Mouse (Mus musculus): Measurements from ENCODE around the gene Aff3.

The Aff3 gene

DNA sequence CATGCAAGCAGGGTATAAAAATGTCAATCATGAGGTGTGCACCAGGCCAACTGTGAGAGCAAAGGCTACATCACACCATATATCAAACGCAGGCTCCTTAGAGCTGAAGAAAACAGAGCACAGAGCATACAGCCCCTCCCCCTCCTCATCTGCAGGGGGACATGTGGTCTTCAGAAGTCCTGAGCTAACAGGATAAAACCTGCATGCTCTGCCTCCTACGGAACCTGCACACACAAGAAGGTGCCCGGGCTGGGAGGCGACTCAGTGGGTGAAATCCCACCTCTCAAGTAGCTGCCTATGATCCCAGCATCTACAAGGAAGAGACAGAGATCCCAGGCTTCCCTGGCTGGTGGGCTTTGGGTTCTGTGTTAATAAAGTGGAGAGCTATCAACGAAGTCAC, 70.0 kb downstream of the Aff3 start:
- no peak for DNase-seq

DNA sequence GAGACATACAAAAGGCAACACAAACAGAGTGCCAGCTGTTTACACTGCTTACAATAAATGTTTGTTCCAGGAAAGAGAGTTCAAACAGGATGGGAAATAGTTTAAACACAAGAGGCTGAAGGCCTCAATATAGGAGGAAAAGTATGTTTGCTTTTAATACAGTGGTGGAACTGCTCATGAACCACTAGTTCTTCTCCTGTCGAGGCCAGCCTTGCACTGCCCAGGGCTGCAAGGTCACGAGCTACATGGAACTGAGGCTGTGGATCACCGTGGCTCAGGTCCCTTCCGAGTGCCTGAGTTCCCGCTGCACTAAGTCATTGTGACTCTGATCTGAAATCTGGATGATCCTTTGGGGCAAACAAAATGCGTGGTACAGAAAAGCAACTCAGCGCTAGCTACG, 73.6 kb downstream of the Aff3 start:
- no peak for DNase-seq

DNA sequence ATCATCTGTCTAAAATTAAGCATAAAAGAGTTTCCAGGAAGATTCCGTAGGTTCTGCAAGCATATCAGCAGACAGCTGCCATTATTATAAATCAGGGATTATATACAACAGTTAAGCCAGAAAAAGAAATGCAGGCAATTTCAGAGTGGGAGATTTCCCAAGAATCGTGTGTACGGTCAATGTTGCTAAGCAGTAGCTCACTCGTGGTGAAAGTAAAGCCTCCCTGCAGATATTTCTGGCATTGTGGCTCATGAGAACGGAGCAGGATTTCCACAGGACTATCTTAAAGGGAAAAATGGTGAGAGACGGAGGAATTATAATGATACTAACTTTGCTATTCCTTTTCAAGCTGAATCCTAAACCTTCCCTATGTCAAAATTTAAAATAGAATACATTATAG, 76.0 kb downstream of the Aff3 start:
- no peak for DNase-seq

GRCm38 (mm10) chr1:38582328-38582727, 82.4 kb downstream of the Aff3 start:
- no peak for DNase-seq

- DNase-seq = no peak
These were observed 84.2 kb downstream of the Aff3 start for GRCm38 (mm10) chr1:38580572-38580971.

GRCm38 (mm10) chr1:38578339-38578738, 86.4 kb downstream of the Aff3 start:
- no peak for DNase-seq

DNA sequence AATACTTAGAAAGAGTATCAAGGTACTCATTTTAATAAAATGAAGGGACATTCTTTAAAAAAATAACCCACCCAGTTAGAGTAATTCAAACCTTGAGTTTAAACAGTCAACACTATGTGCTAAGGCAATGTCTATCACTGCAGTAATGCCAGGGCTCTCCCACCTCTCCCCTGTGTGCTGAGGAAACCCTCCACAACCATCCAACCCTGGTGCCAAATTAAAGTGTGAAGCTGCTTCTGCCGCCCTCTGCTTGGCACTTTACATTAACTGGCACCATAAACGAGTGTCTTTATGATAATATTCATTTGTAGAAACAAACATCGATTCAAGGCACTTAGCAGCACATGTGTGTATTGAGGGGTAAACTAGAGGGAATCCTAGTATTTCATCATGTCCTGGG, 97.0 kb downstream of the Aff3 start:
- DNase-seq = no peak

DNA sequence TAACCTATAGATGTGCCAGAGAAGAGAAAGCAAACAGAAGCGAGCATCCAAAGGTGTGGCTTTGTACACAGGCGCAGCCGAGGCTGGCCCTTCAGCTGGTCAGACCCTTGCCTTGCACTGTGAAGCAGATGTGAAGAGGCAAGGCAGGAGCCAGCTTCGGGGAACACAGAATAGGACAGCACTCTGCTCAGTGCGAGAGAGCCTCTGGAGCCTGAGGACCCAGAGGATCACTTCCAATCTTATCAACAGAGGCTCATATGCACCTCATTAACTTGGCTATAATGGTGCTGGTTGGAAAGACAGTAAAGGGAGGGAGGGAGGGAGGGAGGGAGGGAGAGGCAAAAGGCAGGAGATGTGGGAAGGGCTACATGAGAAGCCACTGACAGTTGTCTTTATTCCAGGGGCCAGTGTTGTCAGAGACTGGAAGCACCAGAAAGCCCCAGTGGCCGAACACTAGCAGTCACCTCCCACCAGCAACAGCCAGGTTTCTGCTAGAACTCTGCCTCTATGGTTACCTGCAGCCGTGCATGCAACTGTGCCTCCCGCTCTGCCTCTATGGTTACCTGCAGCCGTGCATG, 98.6 kb downstream of the Aff3 start:
- DNase-seq = no peak

- no peak for DNase-seq
These were observed 99.4 kb downstream of the Aff3 start for GRCm38 (mm10) chr1:38565295-38565777.

DNA sequence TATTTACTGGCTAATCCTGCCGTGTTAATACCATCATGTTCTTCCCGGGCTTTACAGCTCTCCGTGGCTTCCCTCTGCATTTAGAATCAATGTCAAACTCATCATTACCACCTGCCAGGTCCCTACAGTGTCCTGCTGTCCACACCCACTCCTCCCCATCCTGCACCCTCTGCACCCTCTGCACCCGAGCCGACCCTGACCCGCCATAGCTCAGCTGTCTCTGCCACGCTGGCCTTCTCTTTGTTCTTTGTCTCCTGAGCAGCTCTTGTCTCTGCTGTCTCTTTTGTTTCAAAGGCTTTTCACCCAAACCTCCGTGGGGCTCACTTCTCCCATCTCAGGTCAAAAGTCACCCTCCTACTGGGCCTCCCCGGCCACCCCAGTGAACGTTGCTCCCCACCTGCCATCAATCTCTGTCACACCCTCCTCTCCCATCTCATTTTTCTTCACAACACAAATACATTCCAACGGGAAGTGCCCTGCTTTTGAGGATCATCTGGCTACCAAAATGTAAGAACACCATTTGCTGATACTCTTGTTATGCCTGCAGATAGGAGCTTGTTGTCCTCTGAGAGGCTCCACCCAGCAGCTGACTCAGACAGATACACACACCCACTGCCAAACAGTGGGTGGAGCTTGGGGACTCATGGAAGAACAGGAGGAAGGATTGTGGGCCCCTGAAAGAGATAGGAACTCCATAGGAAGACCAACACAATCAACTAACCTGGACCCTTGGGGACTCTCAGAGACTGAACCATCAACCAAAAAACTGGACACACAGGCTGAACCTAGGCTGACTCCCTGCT, 102.2 kb downstream of the Aff3 start:
- no peak for DNase-seq

- DNase-seq = no peak
These were observed 103.4 kb downstream of the Aff3 start for GRCm38 (mm10) chr1:38561331-38561730.

GRCm38 (mm10) chr1:38560666-38561065, 104.1 kb downstream of the Aff3 start:
- no peak for DNase-seq

DNA sequence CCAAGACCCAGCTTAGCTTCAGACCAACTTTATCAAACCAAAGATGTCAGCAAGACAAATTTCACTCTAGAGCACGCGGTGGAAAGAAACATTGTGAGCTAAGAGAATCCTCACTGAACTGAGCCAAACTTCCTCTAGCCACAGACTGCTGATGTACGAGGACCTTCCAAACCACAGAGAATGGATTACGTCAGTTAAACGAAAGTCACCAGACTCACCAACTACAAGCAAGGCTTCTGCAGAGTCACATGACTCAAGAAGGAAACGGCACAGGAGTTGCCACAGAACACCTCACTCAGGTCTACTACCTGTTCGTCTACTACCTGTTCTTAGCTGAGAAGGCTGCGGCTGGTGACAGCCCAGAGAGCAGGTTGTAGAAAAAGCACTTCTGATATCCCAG, 107.1 kb downstream of the Aff3 start:
- DNase-seq = no peak

GRCm38 (mm10) chr1:38554546-38554945, 110.2 kb downstream of the Aff3 start:
- no peak for DNase-seq

- no peak for DNase-seq
These were observed 111.7 kb downstream of the Aff3 start for GRCm38 (mm10) chr1:38553090-38553489.

DNA sequence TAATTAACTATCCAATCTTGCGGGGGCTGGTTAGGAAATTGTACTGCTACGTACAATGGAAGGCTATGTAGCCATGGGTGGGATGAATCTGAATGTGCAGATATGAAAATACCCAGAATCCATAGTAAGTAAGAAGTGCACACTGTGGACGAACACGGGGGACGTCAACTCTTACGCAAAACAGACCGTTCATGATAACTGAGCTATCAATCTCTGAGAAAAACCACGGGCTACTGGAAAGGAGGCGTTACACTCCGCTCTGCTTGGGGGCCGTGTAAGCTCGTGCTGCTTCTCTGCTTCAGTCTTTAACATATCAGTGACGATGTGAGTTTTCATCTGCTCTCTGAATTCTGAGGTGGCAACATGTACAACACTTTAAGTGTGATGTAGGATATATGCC, 114.2 kb downstream of the Aff3 start:
- DNase-seq = no peak

GRCm38 (mm10) chr1:38548671-38549661, 115.8 kb downstream of the Aff3 start:
- no peak for DNase-seq

DNA sequence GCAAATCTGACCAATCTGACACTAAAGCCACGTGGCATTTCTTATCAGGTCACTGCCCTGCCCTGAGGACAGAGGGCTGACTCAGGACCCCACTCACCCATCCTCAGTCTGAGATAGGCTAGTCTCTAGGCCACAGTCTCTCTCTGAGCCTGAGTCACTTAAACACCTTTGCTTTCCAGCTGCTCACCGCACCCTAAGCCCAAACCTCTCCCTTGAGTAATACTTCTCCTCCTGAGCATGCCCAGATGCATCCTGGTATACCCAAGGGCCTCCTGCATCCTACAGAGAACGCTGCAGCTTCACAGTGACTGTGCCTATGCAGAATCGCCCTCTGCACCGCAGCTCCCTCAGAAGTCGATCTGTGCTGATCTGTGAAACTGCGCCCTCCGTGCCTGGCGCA, 117.1 kb downstream of the Aff3 start:
- no peak for DNase-seq

DNA sequence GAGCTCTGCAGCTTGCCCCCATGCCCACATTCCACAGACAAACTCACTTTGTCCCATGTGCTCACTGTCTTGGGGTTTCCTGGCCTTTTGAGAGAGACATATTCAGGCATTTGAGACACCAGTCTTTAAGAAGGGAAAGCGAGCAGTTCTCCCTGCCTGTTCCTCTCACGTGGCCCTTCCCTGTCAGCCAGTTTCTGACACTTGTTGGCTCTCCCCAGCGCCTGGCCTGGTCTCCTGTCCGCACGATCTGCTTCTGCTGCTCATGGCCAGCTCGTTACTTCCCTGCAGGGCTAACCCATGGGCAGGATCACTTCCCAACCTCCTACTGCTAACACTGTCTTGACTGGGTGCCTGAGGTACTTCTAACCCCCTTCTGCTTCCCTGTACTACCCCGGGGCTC, 118.1 kb downstream of the Aff3 start:
- no peak for DNase-seq

DNA sequence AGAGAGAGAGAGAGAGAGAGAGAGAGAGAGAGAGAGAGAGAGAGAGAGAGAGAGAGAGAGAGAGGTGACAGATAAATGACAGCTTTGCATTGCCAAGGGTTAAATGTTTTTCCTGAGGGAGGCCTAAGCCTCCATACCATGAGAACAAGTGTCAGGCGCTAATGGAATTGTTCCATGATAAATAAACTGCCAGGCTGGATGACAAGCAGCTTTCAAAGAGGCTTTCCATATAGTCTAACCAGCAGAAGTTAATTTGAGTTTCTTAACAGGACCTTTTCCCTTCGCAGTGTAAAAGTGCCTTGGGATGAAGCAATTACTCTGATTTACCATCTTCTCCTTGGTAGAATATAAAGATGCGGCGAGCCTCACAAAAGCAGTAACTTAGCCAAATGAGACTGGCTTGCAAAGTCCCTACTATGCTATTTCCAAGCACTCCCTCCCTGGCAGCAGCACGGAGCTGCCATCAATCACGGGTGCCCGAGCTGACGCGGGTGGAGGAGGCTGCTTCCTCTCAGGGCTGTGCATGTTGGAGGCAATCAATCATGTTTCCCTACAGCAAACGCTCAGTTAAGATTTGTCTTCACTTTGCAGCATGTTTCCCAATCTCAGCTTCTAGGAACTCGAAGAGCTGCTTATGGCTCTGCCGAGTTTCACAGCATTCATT, 119.3 kb downstream of the Aff3 start:
- no peak for DNase-seq

- no peak for DNase-seq
These were observed 120.3 kb downstream of the Aff3 start for GRCm38 (mm10) chr1:38544501-38544900.

DNA sequence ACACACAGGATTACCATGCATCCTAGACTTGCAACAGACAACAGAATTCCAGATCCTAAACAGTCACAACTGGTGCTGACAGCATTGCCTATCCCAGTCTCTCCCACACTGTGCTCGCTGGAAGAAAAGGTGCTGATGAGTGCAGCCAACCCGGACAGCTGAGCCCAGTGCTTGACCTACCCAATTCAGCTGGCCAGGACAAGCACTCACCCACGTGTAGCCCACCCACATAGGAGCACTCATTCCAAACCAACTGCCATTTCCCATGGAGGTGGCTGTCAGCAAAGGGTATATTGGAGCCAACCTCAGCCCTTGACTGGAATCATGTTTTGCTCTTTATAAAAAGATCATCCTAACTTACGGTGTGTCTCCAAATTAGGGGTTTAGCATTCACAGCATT, 123.2 kb downstream of the Aff3 start:
- DNase-seq = no peak
